Mouse (Mus musculus): ENCODE data around the gene Casq1.

DNA sequence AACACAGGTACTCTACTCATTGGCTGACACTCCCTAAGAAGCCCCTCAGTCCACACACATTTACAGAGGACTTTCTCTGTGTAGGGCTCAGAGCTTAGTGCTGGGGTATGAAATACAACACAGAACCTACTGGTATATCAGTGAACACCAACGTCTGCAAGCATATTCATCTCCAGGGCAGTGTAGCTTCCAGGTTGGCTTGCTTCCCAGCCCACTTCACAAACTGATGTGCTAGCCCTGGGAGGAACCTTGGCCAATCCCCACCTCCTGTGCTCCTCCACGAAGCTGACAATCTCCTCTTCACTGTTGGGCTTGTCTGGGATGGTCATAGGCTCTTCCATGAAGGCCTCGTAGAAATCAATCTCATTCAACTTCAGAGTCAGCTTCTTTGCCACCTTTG is 4.9 kb downstream of the Casq1 start:
- TF ChIP-seq CTCF (IDR thresholded peaks at IDR 0.05; ENCODE audit: borderline replicate concordance, insufficient read depth, low read length), result no peak
- TF ChIP-seq POLR2A (IDR thresholded peaks at IDR 0.05; ENCODE audit: low read depth, low read length), result no peak
